Mouse (Mus musculus) retina, embryonic 14.5 days (tissue): ENCODE data around the gene Rpa2.
"Not testable (repeated sequence)": the region's sequence is repeated elsewhere in the genome, so short reads cannot be mapped to it uniquely, and the experiment has no call there.

Experiments
- DNase-seq: peaks from one replicate; pipeline ENCODE4 v3.0.0-alpha.2; 2015; ENCODE audit warnings: low spot score

Rpa2 gene

DNA sequence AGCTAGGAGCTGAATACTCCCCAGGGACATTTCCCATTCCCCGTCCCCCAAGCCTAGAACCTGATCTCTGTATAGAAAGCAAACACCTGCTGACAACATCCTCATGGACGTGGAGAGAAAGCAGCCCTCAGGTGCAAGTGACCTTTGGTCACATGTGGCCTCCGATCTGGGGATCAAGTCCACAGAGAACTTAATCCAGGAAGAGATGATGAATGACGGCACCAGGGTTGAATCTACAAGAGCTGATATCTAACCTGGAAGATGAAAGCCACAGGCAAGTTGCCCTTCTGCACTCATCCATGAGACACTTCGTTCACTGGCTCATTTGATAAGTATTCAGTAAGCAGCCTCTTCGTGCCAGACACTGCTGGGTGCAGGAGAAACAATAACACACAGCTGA, 5.5 kb upstream of the Rpa2 start:
- no peak for DNase-seq

DNA sequence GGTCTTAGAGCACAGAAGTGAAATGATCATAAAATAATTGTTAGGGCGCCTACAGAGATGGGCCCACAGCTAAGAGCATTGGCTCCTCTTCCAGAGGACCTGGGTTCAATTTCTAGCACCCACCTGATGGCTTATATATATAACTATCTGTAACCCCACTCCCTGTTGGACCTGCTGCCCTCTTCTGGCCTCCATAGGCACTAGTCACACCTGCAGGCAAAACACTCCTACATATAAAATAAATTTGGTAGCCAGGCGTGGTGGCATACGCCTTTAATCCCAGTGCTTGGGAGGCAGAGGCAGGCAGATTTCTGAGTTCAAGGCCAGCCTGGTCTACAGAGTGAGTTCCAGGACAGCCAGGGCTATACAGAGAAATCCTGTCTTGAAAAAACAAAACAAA, 5.0 kb upstream of the Rpa2 start:
- DNase-seq: not testable (repeated sequence)

DNA sequence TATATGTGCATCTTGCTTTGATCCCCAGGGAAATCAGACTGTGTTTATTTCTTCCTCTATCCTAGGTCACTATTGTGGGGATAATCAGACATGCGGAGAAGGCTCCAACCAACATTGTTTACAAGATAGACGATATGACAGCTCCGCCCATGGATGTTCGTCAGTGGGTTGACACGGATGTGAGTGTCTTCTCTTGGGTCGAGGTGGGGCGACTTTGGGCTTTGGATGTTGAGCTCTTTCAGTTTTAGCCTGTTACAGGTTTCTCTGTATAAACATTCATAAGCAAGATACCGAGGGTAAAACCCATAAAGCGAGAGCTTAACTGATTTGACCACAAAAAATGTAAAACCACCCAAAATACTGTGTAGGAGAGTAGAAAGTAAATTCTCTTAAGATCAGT, 3.6 kb downstream of the Rpa2 start:
- DNase-seq: no peak

DNA sequence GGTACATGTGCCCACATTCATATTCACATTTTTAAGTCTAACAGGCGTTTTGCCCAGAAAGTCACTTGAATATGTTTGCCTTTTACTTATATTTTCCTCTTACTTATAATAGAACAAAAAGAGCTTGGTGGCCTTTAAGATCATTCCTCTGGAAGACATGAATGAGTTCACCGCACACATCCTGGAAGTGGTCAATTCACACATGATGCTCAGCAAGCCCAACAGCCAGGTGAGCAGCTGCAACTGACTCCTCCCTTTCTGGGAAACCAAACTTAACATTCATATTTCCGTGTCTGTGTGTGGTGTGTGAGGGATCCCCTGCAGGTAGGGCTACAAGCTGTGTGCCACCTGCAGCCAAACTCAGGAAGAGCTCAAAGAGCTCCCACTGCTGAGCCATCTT, 6.8 kb downstream of the Rpa2 start:
- DNase-seq: no peak

DNA sequence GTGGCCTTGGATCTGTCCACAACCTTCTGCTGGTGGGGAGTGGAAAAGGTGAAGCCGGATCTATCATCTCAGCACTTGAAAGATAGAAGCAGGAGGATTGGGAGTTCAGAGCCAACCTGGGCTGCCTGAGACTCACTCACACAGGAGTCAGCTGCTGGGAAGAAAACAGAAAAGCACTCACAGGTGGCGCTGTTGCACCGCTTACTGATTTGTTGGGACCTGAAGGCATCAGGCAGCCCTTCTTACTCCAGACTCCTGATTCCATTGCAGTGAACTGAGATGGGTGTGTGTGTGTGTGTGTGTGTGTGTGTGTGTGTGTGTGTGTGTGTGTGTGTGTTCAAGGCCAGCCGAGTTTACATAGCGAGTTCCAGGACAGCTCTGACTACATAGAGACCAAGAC, 8.6 kb downstream of the Rpa2 start:
- peak; percentile 74 for DNase-seq

DNA sequence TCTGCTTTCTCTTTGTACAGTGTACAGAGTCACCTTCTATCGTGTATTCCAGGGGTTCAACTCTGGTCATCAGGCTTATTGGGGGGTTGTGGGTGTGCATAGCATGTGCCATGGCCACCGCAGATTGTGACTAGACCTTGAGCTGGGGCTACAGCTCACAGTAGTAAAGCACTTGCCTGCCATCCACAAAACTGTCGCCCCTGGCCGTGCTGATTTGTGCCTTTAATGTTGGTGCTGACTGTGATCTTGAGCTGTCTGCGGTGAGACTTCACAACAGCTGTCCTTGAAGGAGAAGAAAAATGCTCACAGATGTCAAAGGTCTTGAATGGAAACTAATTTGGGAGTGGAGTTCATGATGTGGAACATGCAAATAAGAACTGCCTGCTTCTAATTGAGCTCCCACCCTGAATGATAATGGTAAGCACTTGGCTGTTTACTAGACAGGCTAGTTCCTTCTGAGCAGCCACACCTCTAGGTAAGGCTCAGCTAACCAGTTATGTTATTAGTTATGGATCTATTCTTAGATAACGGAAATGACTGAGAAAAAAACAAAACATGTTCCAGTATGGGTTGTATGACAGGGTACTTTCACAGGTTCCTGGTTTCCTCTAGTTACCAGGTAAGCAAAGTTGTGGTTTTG, 10.6 kb downstream of the Rpa2 start:
- no peak for DNase-seq

DNA sequence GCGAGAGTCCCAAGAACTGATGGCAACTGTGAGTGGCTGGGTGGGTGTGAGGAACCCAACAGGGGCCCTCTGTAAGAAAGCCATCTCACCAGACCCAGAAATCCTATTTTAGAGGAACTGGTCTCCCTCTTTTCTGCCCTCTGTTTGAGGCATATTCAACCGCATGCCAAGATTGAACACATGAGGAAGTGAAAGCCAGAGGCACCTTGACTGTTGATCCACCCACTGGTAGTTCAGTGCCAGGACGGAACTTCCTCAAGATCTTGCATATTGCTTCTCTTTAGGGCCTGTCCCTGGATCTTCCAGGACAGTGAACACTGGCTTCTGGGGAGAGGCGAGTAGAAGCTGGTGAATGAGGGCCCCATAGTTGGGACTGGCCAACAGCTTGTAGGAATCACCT, 12.2 kb downstream of the Rpa2 start:
- DNase-seq: no peak

DNA sequence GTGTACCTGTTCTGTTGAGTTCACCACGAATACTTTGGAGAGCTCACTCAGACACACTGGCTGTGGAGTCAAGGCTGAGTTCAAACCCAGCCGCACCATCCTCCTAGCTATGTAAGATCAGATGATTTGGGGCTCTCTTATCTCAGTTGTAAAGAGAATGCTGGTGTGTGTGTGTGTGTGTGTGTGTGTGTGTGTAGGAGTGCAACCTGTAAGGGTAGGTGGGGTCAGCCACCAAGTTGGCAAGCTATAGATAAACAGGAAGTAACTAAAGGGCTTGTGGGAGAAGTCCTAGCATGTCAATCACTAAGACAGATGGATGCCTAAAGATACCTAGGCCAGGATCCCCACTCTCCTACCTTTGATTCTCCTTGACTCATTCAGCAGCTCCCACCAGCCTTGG, 15.6 kb downstream of the Rpa2 start:
- DNase-seq: no peak

DNA sequence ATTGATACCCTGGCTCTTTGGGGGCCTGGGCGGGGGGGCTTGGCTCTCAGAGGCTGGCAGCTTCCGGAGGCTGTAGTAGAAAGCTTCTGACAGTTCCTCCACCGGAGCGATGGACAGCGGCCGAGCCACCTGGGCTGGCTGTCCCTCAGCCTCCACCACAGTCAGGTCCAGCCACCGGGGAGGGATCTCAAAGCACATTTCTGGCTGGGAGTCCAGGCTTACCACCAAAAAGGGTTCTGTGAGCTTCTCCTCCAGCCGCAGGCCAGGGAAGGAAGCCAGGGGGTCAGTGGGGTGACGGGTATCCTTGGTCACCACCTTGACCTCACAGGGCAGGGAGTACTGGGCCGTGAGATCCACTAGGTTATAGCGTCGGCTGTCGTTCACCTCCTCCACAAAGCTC, 17.1 kb downstream of the Rpa2 start:
- no peak for DNase-seq

DNA sequence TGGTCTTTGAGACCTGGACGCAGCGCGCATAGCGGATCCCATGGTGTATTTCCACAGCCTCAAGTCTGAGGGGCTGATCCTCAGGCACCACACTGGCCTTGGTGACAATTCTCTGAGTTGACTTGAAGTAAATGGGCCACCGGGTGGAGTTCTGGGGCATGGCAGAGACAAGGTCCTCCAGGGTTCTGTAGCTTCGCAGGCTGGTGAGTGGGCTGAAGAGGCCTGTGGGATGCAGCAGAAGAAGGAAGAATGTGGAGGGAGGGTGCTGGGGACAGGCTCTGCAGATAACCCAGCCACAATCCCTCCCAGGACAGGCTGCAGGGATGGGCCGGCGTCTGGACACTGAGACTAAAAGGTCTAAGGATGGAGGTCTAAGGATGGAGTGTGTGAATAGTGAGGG, 21.6 kb downstream of the Rpa2 start:
- no peak for DNase-seq

DNA sequence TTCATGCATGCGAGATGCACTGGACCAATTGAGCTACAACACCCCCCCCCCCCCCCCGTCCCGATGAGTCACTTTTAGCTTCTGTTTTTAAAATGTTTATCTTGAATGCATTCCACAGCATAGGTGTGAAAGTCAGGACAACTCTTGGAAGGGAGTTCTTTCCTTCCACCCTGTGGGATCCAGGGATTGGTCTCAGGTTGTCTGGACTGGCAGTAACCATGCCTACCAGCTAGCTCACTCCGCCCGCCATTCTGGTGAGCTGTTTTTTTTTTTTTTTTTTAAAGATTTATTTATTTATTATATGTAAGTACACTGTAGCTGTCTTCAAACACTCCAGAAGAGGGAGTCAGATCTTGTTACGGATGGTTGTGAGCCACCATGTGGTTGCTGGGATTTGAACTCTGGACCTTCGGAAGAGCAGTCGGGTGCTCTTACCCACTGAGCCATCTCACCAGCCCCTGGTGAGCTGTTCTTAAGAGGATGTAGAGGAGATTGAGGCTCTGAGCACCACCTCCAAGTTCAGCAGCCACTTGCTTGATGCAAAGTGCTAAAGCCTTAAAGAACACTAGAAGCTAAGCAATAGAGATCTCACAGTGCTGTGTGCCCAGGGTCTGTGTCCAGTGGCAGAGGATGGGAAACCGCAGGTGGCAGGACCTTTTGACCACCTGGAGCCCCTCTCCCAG, 25.3 kb downstream of the Rpa2 start:
- DNase-seq: not testable (repeated sequence)

DNA sequence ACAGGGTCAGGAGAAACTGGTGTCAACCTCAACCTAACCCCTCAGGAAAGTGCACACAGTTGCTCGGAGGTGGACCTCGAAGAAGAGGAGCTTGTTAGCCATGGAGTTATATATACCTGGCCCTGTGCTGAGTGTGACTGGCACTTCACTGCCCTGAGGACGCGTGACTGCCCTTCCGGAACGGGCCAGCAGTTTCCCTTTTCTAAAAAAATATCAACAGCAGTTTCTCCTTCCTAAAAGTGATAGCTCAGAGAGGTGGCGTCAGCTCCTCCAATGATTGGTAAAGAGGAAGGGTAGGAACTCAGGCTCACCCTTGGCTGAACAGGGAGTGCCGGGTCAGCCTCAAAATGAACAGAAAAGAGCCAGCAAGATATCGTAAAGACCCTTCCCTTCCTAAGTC, 25.9 kb downstream of the Rpa2 start:
- DNase-seq: no peak

DNA sequence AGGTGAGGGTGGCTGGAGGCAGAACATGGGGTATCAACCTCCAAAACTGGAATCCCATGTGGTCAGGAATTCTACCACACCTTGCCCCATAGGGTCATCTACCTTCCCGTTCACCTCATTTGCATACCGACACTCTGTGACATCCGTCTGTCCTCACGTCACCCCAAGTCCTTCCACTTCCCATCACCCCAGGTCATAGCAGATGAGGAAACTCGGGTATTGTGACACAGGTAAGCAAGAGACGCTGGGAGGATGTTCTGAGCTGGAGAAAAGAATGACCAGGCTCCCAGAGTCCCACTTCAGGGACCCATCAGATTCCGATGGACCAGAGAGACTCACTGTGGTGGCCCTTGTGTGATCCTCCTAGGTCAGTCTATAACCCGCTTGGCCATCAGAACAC, 26.6 kb downstream of the Rpa2 start:
- DNase-seq: no peak

DNA sequence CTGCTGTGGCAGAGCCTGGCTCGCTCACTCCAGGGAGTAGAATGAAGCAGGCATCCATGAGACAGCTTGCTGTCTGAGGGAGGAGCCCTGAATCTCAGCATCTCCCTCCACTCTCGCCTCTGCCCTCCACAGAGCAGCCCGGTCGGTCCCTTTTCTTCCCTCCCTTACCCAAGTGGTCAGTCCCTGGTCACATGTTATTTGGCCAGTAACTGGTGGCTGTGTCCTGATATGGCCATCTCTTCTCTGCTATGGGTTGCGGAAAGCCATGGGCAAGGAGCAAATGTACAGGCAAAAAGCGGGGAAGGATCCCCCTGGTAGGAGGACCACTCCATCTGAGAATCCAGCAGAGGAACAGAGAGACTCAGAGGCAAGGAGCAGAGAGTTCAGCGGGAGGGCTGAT, 27.0 kb downstream of the Rpa2 start:
- DNase-seq: no peak

DNA sequence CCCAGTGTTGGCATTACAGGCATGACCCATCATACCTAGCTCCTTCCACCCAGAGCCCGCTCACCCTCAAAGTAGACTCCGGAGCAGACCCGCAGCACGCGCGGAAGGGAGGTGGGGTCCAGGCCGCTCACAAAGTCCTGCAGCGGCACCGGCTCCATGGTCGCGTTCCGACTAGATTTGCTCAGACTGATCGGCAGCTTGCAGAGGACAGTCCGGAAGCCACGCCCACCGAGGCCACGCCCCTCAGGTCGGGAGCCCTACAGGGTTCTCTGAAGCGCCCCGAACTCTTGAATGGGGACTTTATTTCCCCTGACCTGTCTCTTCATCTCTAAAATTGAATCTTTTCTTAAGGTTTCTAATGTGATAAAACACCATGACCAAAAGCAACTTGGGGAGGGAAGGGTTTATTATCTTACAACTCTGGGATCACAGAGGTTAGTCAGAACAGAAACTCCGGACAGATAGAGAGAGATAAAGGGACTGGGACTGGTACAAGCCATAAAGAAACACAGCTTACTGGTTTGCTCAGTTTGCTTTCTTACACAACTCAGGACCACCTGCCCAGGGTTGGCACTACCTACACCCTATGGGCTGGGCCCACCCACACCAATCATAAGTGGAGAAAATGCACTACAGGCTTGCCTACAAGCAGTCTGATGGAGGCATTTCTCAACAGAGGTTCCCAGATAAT, 28.2 kb downstream of the Rpa2 start, which contains the start of gene Themis2:
TSS of gene Themis2 (minus strand) at position 192 of the 691 bp plus-strand sequence.
- DNase-seq: peak; percentile 77

DNA sequence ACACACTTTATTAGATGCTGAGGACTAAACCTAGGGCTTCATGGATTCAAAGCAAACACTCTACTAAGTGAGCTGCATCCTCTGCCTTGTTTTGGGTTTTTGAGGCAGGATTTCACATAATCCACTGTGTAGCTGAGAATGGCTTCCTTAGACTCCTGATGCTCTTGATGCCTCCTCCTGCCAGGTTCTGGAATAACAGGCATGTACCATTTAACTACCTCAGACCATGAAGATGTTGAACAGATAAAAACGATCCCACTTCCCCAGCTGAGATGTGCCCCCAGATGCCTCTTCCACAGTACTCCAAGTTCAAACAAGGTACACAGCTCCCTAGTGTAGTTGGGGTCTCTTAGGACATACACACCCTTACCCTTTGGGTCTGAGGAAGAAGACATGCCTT, 29.3 kb downstream of the Rpa2 start:
- no peak for DNase-seq

DNA sequence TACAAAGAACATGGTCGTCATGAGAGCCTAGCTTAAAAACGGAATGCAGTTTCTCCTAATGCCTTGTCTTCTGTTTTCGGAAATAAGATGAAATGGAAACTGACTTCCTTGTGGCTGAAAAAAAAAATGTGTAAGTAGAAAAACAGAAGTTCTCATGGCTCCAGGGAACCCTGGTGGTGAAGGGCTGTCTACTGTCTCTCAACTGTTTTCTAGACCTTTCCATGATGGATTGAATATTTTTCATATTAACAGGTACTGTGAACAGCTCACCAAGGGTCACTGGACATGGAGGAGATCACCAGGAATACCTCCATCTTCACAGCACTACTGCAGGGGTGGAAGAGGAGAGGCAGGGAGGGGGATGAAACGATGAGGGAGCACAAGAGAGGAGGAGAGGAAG, 29.9 kb downstream of the Rpa2 start:
- DNase-seq: no peak

DNA sequence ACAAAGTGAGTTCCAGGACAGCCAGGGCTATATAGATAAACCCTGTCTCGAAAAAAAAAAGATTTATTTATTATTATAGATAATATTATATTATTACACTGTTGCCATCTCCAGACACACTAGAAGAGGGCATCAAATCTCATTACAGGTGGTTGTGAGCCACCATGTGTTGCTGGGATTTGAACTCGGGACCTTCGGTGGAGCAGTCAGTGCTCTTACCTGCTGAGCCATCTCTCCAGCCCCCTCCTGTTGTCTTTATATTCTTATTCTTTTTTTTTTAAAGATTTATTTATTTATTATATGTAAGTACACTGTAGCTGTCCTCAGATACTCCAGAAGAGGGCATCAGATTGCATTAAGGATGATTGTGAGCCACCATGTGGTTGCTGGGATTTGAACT, 30.5 kb downstream of the Rpa2 start:
- not testable (repeated sequence) for DNase-seq

DNA sequence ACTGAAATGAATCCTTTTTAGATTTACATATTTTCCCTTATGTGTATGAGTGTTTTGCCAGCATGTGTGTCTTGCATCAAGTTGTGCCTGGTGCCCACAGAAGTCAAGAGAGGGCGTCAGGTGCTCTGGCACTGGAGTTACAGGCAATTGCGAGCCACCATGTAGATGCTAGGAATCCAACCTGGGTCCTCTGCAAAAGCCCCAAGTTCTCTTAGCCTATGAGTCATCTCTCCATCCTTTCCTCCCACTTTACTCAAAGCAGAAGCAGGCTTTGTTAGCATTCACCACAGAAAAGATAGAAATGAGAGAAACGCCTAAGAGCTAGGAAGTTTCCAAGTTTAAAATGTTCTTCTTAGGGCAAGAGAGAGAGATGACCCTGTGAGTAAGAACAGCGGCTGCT, 31.7 kb downstream of the Rpa2 start:
- DNase-seq: no peak

DNA sequence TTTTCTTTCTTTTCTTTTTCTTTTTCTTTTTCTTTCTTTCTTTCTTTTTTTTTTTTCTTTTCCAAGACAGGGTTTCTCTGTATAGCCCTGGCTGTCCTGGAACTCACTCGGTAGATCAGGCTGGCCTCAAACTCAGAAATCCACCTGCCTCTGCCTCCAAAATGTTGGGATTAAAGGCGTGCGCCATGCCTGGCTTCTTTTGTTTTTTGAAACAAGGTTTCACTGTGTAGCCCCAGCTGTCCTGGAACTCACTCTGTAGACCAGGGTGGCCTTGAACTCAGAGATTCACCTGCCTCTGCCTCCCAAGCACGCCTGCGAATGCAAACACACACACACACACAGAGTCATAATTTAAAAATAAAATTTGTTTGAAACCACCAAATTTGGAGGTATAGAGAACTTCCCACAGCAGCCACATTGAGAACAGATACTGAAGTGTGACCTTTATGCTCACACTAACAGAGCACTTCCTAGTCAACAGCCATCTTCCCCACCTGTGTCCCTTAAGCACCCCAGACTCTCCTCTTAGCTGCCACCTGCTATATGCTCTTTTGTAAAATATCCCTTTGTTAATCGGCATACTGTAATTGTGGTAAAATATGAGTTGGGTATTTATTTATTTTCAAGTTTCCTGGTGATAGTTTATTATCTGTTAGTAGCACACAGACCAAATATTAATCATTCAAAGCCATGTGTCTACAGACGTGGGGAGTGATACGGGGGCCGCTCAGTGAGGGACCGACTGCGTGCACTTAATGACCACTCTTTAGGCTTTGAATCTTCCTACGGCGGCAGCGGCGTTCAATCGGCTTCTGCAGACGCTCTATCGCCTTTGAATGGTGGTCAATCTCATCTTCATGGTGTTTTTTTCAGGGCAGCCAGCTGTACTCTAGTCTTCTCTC, 33.3 kb downstream of the Rpa2 start:
- no peak for DNase-seq

DNA sequence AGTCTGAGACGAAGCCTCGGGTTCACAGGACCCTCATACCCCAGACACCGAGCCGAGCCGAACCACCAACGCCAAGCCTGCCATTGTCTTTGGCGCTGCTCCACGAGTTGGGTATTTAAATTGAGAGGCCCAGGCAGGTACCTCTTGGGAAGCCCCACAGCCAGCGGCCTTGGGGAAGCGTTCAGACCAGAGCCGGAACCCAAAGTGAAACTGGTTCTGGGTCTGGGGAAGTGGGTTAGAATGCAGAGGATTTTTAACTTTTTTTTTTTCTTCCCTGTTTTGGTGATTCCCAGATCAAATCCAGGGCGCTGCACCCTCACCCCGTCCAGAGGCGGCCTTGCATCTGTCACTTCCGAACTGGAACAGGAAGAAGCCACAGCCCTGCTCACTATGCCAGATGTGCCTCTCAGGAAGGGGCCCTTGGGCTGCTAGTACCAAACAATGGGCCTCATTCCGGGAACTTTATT, 34.1 kb downstream of the Rpa2 start:
- no peak for DNase-seq

DNA sequence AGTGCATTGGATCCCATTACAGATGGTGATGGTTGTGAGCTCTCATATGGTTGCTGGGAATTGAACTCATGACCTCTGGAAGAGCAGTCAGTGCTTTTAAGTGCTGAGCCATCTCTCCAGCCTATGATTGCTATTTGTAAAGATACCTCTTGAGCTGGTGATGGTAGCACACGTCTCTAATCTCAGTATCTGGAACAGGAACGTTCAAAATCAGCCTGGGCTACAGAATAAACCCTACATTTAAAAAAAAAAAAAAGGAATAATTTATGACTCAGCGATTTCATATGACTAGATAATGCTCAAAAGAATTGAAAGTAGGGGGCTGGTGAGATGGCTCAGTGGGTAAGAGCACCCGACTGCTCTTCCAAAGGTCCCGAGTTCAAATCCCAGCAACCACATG, 35.1 kb downstream of the Rpa2 start:
- no peak for DNase-seq
